Mouse (Mus musculus) limb, embryonic 14.5 days (tissue): ENCODE measurements around the gene Ccr10. TPM values are rescaled to one million over a fixed set of nuclear protein-coding genes. Genes with fewer than 3 reads are reported as not detected.
A peak's percentile ranks its signal among the peaks of the same experiment; 100 is the strongest.

Experiments
- ATAC-seq: fragments of 200-750 bp; cut with Nextera tagmentation; 2 replicates; pipeline ENCODE4 v1.8.0; 2017; ENCODE audit warnings: low read depth, moderate number of reproducible peaks, moderate TSS enrichment; ENCODE audit not compliant: low FRiP score
- DNase-seq: peaks from one replicate; pipeline ENCODE4 v3.0.0-alpha.2; 2015; ENCODE audit warnings: low spot score
- H3K27ac ChIP-seq: fragments of 300-500 bp; sonication (generic); replicated peaks from 2 replicates; pipeline ENCODE4 v1.5.1; 2014; ENCODE audit warnings: low read depth, mild to moderate bottlenecking, low read length, moderate library complexity, mixed read lengths
- H3K27me3 ChIP-seq: fragments of 300-500 bp; sonication (generic); 2 replicates; pipeline ENCODE4 v1.6.1; 2014; ENCODE audit warnings: low read length, mixed read lengths; ENCODE audit not compliant: control insufficient read depth, insufficient read depth
- H3K36me3 ChIP-seq: fragments of 300-500 bp; sonication (generic); 2 replicates; pipeline ENCODE4 v1.6.1; 2014; ENCODE audit warnings: mild to moderate bottlenecking, low read length, moderate library complexity, mixed read lengths; ENCODE audit not compliant: control insufficient read depth, insufficient read depth
- H3K4me1 ChIP-seq: fragments of 300-500 bp; sonication (generic); 2 replicates; pipeline ENCODE4 v1.6.1; 2014; ENCODE audit warnings: antibody characterized with exemption, low read length, mixed read lengths; ENCODE audit not compliant: control insufficient read depth, insufficient read depth
- H3K4me2 ChIP-seq: fragments of 300-500 bp; sonication (generic); replicated peaks from 2 replicates; pipeline ENCODE4 v1.6.1; 2014; ENCODE audit warnings: low read depth, mild to moderate bottlenecking, low read length, moderate library complexity; ENCODE audit not compliant: severe bottlenecking
- H3K4me3 ChIP-seq: fragments of 300-500 bp; sonication (generic); replicated peaks from 2 replicates; pipeline ENCODE4 v1.5.1; 2014; ENCODE audit warnings: low read length
- H3K9ac ChIP-seq: fragments of 300-500 bp; sonication (generic); 2 replicates; pipeline ENCODE4 v1.6.1; 2014; ENCODE audit warnings: mild to moderate bottlenecking, low read depth, low read length, moderate library complexity; ENCODE audit not compliant: severe bottlenecking
- H3K9me3 ChIP-seq: fragments of 300-500 bp; sonication (generic); 2 replicates; pipeline ENCODE4 v1.6.1; 2016; ENCODE audit warnings: low read length; ENCODE audit not compliant: control insufficient read depth
- POLR2A ChIP-seq: fragments of 200-500 bp; IDR thresholded peaks from 2 replicates; pipeline ENCODE4 v1.8.0; 2012; ENCODE audit warnings: inconsistent platforms, mild to moderate bottlenecking, moderate library complexity, borderline replicate concordance; ENCODE audit not compliant: insufficient read depth, insufficient read length; ENCODE audit errors: extremely low read depth
- whole genome bisulfite sequencing: fragments of 180-500 bp; shearing (Covaris S2); extraction: QIAGEN DNeasy Blood & Tissue Kit; methylation state at CpG from one replicate; pipeline ENCODE4 v1.1.7; 2014; 5-methylcytosine and 5-hydroxymethylcytosine counted together
- polyA plus RNA-seq, 2 experiments: library from polyadenylated mRNA; depleted of rRNA in 1 of 2; stranded (reverse) in 1 of 2; unstranded in 1 of 2; fragments of >200 nt; fragmentation: Nextera tagmentation in 1 of 2; extraction: Ambion mirVana in 1 of 2; gene quantifications; 2 replicates each; pipeline versions ENCODE4 v1.2.1 to v1.2.3; 2012 to 2014

Ccr10 gene
- polyA plus RNA-seq, 2 experiments = 0.09 to 0.41 TPM

DNA sequence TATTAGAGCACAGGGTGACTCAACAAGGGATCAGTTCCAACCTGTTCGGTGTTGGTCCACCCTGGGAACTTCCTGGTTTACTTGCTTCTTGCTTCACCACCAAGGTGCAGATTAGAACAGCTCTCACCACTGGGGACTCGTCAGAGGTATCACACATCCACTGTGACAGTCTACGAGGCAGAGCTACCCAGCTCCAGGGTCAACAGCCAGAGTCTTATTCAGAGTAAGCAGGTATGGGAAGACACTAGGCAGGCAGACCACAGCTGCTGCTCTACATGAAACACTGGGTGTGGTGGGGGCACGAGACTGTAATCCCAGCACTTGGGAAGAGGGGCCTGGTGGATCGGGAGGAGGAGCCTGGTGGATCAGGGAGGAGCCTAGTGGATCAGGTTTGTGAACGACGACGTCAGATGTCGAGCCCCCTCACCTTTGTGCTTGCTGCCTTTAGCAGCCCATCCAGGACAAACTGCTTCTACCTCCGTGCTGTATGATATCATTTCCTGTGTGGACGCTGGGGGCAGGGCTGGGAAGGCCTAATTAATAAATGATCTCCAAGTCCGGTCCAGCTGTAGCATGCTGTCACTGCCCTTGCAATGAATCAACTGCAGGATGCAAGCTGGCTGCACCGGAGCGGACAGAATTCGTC lies 36.6 kb downstream of the Ccr10 start:
- WGBS = 22% methylated on average over 15 of the region's 15 CpGs
- TF ChIP-seq POLR2A = no peak
- H3K4me1 ChIP-seq = no peaks in the 10 kb centered on the region
- ATAC-seq (no peak), DNase-seq (no peak)
- H3K4me2 ChIP-seq = peak overlapping the region; percentile 15; the same call in 1 of the 2 replicates
- H3K4me3 ChIP-seq = peak overlapping the region; percentile 7; the same call in 1 of the 2 replicates
- H3K27me3 ChIP-seq = no peaks in the 10 kb centered on the region
- no peaks in the 10 kb centered on the region for H3K36me3 ChIP-seq
- H3K9ac ChIP-seq = no peak overlapping the region
- H3K27ac ChIP-seq = no peak overlapping the region
- H3K9me3 ChIP-seq = no peaks in the 10 kb centered on the region

- no peaks in the 10 kb centered on the region for H3K27me3 ChIP-seq
- no peak overlapping the region for H3K27ac ChIP-seq
- ATAC-seq = no peak
- no peaks in the 10 kb centered on the region for H3K36me3 ChIP-seq
- DNase-seq = no peak
- H3K4me2 ChIP-seq = no peak overlapping the region
- WGBS = 80% methylated on average over 7 of the region's 7 CpGs
- no peak overlapping the region for H3K4me3 ChIP-seq
- no peaks in the 10 kb centered on the region for H3K4me1 ChIP-seq
- no peak overlapping the region for H3K9ac ChIP-seq
- no peak for TF ChIP-seq POLR2A
- H3K9me3 ChIP-seq = no peaks in the 10 kb centered on the region
Observed at GRCm38 (mm10) chr11:101137000-101137399, 38.2 kb downstream of the Ccr10 start.

DNA sequence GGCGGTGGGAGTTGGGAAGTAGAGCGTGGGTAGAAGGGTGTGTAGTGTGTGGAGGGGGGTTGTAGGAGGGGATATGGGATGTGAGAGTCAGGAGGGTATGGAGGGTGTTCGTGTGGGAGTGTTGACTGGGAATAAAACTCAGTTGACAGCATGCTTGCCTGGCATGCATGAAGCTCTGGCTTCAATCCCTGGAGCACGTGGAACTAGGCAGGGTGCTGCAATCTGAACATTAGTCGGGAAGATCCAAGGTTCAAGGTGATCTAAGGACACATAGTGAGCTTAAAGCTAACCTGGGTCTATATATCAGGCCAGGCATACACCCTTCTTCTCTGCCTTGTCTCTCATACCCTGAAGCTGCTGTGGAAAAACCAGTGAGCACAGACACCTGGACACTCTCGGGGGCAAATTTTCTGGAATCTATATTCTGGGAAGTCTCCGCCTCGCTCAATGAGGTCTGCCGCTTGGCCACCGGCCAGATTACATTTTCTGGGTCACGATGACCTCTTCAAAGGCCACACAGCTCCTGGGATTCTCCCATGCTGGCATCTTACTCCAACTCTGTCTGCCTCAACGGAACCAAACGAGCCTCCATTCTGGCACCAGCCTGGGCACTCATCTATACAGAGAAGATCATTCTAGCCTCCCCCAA lies 40.9 kb downstream of the Ccr10 start:
- H3K36me3 ChIP-seq = no peaks in the 10 kb centered on the region
- no peak overlapping the region for H3K4me2 ChIP-seq
- ATAC-seq = no peak
- H3K9ac ChIP-seq = no peak overlapping the region
- H3K27ac ChIP-seq = no peak overlapping the region
- H3K4me3 ChIP-seq = no peak overlapping the region
- DNase-seq = no peak
- H3K9me3 ChIP-seq = no peaks in the 10 kb centered on the region
- TF ChIP-seq POLR2A = no peak
- 81% methylated on average over 13 of the region's 13 CpGs for whole genome bisulfite sequencing
- H3K27me3 ChIP-seq = no peaks in the 10 kb centered on the region
- no peaks in the 10 kb centered on the region for H3K4me1 ChIP-seq

- Histone ChIP-seq H3K27ac (no peak overlapping the region), H3K36me3 (no peaks in the 10 kb centered on the region), H3K4me1 (no peaks in the 10 kb centered on the region), H3K4me2 (no peak overlapping the region), H3K4me3 (no peak overlapping the region), H3K9ac (no peak overlapping the region), H3K9me3 (no peaks in the 10 kb centered on the region), H3K27me3 (no peaks in the 10 kb centered on the region)
- TF ChIP-seq POLR2A = no peak
- no peak for DNase-seq
- 69% methylated on average over 12 of the region's 12 CpGs for WGBS
- ATAC-seq = no peak
Observed at GRCm38 (mm10) chr11:101133037-101133436, 42.2 kb downstream of the Ccr10 start.

DNA sequence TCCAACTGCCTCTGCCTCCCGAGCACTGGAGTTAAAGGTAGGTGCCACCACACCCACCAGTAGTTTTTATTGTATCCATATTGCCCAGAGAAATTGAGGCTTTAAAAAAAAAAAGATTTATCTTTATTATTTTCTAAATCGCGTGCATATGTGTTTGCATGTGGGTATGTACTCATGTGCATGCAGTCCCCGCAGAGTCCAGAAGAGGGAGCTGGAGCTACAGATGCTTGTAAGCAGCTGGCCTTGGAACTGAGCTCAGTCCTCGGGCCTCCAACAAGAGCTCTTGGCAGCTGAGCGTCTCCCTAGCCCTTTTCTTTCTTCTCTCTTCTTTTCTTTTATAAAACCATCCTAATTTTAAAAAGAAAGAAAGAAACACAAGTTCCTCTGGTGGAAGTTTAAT lies 43.5 kb downstream of the Ccr10 start:
- Histone ChIP-seq H3K4me3 (no peak overlapping the region), H3K36me3 (peaks cover 2% of the 10 kb centered on the region; the same call in 1 of the 2 replicates), H3K4me2 (no peak overlapping the region), H3K27ac (no peak overlapping the region), H3K9me3 (no peaks in the 10 kb centered on the region), H3K27me3 (no peaks in the 10 kb centered on the region), H3K4me1 (no peaks in the 10 kb centered on the region), H3K9ac (no peak overlapping the region)
- 87% methylated on average over 6 of the region's 6 CpGs for WGBS
- ATAC-seq (no peak), DNase-seq (no peak)
- no peak for TF ChIP-seq POLR2A
